Mouse (Mus musculus): ENCODE data around the gene Fer1l5. TPM values are rescaled to one million over a fixed set of nuclear protein-coding genes. Genes with fewer than 3 reads are reported as not detected.

Gene Fer1l5
- total RNA-seq, 2 experiments from 2014 or later, result not detected

- no peak for DNase-seq
Observed at GRCm38 (mm10) chr1:36404531-36404930, 32.4 kb downstream of the Fer1l5 start.

GRCm38 (mm10) chr1:36429511-36429910, 57.4 kb downstream of the Fer1l5 start:
- no peak for DNase-seq
- intact Hi-C loops (cut with DNase I), result no loop called here

More at GRCm38 (mm10) chr1:36404531-36404930, 32.4 kb downstream of the Fer1l5 start:
- intact Hi-C loops (cut with DNase I), result no loop called here

DNA sequence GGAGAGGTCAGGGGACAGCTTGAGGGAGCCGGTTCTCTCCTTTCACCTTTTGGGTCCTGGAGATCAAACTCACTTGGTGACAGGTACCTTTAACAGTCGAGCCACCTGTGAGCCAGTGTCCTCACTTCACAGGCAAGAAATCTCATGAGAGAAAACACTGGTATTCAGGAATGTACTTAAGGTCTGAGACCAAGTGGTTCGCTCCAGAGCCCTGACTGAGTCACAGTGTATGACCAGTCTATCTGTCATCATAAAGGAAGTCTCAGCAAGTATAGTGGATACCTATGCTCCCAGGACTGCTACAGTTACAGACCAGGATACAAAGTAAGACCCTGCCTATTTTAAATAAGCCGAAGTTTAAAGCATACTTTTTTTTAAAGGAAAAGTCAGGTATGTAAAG, 60.9 kb downstream of the Fer1l5 start:
- intact Hi-C loops (cut with DNase I), result no loop called here
- no peak for DNase-seq

GRCm38 (mm10) chr1:36433616-36434015, 61.5 kb downstream of the Fer1l5 start:
- DNase-seq, result no peak
- intact Hi-C loops (cut with DNase I), result no loop called here

GRCm38 (mm10) chr1:36435071-36435470, 63.0 kb downstream of the Fer1l5 start:
- peak in 1 of 2 experiments; percentile 14 for DNase-seq
- intact Hi-C loops (cut with DNase I), result no loop called here

- DNase-seq, result no peak
- intact Hi-C loops (cut with DNase I), result no loop called here
Observed at GRCm38 (mm10) chr1:36436515-36436914, 64.4 kb downstream of the Fer1l5 start.

DNA sequence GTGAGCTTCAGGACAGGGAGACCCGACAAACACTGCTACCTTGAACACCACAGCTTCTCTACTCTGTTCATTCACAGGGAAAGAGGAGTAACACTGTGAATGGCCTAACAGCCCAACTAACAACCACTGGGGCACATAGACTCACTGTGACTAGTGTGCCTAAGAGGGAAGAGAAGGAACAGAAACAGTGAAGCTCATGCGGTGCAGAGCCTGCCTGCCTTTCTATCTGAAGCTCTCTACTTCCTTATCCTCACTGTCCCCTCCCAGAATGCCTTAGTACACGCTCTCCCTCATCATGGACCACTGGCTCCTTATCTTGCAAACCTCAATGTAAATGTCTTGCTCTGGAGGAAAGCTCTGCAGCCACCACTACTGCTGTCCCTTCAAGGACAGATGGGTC, 65.1 kb downstream of the Fer1l5 start:
- intact Hi-C loops (cut with DNase I), result no loop called here
- DNase-seq, result no peak

- peak; percentile 22 to 33 for DNase-seq
Observed at GRCm38 (mm10) chr1:36441101-36441500, 69.0 kb downstream of the Fer1l5 start.

DNA sequence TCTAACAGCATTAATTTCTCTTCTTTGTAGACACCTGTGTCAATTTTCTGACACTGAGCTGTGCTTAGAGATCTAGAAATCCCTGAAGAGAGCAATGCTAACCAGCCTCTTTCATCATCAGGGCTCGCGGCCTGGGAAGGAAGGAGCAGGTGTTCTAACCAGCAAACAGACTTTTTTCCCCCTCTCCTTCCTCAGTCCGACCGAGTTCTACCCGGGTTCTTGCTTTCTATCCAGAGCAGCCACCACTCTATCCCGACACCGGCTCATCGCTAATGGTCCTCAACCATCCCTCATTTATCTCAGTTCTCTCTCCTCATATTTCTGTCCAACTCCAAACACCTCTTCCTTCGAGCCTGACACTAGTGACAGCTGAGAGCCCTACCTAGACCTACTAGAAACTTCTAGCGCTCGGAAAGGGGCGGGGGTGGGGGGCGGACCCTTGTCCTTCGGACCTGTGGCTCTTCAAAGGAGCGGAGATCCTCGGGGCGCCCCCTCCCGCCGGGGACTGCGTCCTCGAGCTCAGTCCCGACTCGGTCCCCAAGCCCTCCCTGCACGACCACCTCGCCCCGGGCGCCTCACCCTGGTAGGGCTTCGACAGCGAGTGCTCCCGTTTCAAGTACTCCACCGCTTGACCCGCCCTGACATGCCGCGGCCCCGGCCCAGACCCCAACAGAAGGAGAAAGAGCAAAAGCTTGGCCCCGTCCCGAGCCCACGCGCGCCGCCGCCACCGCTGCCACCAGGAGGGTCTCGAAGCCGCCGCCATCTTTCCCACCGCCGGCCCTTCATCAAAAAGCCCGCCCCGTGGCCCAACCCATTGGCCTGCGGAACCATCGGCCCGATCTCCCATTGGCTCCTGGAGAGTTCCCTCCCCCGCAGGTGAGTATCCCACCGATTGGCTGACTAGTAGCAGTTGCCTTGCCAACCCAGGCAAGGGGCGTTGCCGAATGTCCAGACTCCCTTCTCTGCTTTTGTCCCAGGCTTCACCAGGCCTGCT, 72.7 kb downstream of the Fer1l5 start, which contains the start of gene Lman2l:
Gene Lman2l, minus strand, starts transcription at position 801 of the 994 bp plus-strand sequence.
- intact Hi-C loops (cut with DNase I), result loop anchor here (2.0 to 5.0 kb wide), 2 partner anchors 26 to 48 kb away; partner anchors contain the start of gene Cnnm4
- peak; percentile 92 to 95 for DNase-seq

More at GRCm38 (mm10) chr1:36441101-36441500, 69.0 kb downstream of the Fer1l5 start:
- intact Hi-C loops (cut with DNase I), result loop anchor here (5.0 kb wide), 1 partner anchor 51 kb away; no protein-coding TSS in a partner anchor

DNA sequence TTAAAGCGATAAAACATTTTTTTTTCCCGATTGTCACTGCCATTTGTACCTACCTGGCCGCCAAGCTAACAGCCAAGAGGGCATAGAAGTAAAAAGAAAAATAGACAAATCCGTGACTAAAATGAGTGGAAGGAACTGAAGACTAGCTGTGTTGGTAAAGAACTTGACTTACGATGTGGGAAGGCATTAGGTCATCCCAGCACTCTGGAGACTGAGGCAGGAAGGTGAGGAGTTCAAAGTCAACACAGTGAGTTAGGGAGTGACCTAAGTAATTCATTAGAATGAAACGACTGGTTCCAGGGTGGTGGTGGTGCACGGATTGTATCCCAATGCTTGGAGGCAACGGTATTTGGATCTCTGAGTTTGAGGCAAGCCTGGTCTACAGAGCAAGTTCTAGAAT, 73.4 kb downstream of the Fer1l5 start:
- no peak for DNase-seq
- intact Hi-C loops (cut with DNase I), result loop anchor here (2.0 kb wide), 1 partner anchor 25 kb away; the partner anchor contains the start of gene Cnnm4

- intact Hi-C loops (cut with DNase I), result no loop called here
- no peak for DNase-seq
Observed at GRCm38 (mm10) chr1:36446106-36446824, 74.2 kb downstream of the Fer1l5 start.

DNA sequence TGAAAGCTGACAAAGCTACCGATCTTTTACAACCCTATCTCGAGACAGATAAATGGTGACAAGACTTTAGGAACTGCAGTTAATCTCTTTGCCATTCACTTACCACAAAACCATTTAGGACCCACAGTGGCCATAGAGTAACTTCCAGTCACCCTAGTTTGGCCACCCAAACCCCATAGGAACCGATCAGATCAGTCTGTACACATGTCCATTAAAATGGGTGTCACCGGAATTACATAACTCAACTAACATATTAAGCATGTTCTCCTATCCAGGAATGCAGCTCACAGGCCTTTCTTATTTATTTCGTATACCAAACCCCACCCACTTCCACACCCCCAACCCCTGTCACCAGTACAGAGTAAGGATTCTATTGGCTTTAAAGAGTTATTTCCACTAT, 74.8 kb downstream of the Fer1l5 start:
- intact Hi-C loops (cut with DNase I), result no loop called here
- no peak for DNase-seq

DNA sequence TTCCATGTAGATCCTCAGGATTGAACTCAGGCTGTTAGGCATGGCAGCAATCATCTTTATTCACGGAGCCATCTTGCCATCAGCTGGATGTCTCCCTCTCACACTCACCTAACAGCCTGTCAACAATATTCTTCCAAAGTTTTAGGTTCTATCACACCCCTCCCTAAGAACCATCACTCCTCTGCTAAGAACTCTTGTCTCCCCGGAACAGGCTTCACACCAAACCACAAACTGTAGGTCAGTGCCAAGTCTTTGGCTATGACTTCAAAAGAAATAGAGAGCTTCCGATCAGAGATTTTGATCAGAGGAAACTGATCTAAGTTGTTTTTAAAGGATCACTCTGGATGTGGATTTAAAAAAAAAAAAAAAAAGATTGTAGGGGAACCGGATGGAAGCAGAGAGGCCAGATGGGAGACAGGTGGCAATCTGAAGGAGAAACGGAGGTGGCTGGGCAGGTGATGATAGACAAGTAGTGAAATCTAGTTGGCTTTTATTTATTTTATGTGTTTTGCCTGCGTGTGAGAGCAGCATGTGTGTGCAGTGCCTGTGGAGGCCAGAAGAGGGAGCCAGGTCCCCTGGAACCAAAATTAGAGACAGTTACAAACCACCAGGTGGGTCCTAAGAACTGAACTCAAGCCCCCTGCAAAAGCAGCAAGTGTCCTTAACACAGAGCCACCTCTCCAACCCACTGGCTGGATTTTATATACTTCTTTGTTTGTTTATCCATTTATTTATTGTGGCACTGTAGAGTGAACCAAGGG, 82.1 kb downstream of the Fer1l5 start:
- DNase-seq, result no peak
- intact Hi-C loops (cut with DNase I), result no loop called here

DNA sequence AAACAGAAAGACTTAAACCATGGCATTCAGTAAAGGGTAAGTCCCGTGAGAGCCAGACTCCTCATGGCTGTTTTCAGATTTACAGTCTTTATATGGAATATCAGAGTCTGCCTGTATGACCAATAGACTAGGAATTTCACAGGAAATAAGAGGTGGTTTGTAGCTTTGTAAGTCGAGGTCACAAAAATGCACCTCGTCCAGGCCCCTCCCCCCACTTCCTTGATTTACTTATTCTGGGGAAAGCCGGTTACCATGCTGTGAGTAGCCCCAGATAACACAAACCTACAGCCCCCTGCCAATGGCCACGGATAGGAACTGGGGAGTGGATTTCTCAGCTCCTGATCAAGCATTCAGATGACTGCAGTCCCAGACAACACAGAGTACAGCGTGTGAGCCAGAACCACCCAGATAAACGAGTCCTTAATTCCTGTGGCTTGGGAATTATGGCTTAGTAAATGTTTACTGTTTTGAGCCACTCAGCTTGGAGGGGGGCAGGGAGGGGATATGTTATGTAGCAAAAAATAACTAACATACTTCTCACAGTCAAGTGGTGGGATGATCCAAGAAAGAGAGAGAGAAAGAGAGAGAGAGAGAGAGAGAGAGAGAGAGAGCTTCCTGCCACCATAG, 85.4 kb downstream of the Fer1l5 start:
- intact Hi-C loops (cut with DNase I), result no loop called here
- DNase-seq, result no peak

GRCm38 (mm10) chr1:36458169-36458568, 86.1 kb downstream of the Fer1l5 start:
- intact Hi-C loops (cut with DNase I), result no loop called here
- DNase-seq, result no peak

DNA sequence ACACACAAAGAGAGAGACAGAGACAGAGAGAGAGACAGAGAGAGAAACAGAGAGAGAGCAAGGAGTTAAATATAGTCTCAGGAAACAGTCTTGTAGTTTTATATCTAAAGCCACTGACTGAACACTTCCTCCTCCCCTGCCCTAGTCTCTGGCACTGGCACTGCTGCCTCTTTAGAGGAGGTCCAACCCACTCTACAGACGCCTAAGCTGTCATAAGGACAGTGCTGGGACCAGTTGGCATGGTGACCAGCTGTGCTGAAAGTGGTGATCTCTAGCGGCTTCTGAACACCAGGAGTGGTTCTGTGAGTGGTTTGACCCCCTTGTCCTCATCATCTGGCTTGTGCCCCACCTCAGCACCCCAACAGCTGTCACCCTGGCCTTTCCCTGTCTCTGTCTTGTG, 89.7 kb downstream of the Fer1l5 start:
- no peak for DNase-seq
- intact Hi-C loops (cut with DNase I), result no loop called here

- DNase-seq, result no peak
- intact Hi-C loops (cut with DNase I), result no loop called here
Observed at GRCm38 (mm10) chr1:36465641-36466160, 93.6 kb downstream of the Fer1l5 start.

- intact Hi-C loops (cut with DNase I), result no loop called here
Observed at GRCm38 (mm10) chr1:36467446-36467845, 95.4 kb downstream of the Fer1l5 start.

DNA sequence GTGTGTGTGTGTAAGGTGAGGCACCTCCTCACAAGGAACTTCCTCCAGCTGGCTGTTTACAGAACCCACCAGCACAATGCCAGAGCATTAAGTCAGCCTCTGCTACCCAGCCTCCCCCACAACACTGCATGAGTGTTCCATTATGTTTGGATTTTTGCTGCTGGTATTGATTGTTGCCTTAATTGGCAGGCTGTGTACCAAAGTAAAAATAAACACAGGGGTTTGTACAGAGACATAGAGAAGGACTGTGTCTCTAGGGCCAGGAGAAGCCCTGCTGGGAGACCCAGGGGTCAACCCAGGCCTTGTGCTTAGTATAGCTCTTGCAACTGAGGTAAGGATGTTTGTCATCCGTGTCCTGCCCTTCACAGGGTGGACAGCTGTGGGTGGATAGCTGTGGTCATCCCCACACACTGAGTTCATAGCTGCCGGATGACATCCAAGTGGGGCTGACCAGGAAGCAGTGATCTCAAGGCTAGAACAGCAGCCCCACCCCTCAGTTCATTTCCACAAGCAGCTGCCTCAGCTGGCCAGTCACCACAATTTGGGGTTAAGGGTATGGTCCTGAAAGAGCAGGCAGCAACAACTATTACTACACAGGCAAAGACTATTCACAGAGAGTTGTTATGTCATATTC, 97.8 kb downstream of the Fer1l5 start:
- intact Hi-C loops (cut with DNase I), result loop anchor here (2.0 kb wide), 1 partner anchor 25 kb away; the partner anchor contains the start of gene Lman2l
- peak; percentile 33 to 46 for DNase-seq

More at GRCm38 (mm10) chr1:36467446-36467845, 95.4 kb downstream of the Fer1l5 start:
- DNase-seq, result no peak
